Mouse (Mus musculus) c-Kit-positive CD71-negative TER-119-negative erythroid progenitor cells, embryonic 14.5 days (primary cell): Measurements from ENCODE around the gene Dcaf12.
A peak's percentile ranks its signal among the peaks of the same experiment; 100 is the strongest.

Experiments used
- DNase-seq: peaks from one replicate; pipeline ENCODE4 v3.0.0-alpha.2; 2013; ENCODE audit warnings: low read depth

Gene Dcaf12

DNA sequence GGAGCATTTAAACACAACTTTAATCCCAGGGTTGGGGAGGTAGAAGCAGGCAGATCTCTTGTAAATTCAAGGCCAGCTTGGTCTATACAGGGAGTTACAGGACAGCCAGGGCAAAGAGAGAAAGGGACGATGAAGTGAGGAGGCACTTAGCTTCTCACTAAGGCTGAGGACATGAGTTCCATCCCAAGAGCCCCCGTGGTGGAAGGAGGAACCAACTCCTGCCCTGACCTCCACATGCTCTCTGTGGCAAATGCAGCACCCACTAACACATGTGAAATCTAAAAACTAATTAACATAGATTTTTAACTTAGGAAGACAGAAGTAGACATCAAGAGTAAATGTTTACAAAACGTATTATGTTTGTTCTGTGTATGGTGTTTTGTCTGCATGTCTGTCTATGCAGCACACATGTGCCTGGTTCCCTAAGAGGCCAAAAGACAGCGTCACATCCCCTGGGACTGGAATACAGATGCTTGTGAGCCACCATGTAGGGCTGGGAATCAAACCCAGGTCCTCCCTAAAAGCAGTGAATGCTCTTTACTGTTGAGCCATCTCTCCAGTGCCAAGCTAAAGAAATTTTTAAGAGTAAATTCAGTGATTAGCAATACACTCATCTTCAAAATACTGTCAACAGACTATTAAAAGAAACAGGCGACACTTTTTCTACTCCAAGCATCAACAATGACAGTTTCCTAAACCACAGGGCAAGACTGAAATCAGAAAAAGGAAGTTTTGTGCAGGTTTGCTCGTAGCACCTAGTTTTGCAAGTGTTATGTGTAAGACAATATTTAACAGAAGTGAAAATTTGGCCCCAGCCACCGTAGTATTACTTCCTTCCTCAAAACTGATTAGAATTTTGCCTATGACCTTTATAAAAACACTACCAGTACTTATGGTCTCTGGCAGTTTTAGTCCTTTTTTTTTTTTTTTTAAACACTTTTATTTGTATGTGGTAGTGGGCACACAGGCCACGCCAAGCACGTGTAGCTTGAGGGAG is 3.8 kb downstream of the Dcaf12 start:
- peak; percentile 46 for DNase-seq

DNA sequence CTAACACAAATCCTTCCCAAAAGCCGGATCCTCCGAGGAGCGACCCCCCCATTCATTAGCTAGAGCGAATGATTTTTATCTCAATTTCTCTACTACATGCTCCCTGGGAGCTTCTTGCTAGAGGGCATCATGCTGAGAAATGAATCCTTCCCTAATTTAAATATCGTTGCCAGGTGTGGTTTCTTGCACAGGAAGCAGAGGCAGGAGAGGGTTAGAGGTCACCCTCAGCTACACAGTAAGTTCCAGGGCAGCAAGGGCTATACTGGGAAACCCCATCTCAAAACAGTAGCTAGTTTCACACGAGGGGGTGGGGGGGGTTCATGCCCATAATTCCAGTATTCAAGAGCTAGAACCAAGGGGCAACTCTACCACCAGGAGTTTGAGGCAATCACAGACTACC is 7.3 kb downstream of the Dcaf12 start:
- DNase-seq = no peak

DNA sequence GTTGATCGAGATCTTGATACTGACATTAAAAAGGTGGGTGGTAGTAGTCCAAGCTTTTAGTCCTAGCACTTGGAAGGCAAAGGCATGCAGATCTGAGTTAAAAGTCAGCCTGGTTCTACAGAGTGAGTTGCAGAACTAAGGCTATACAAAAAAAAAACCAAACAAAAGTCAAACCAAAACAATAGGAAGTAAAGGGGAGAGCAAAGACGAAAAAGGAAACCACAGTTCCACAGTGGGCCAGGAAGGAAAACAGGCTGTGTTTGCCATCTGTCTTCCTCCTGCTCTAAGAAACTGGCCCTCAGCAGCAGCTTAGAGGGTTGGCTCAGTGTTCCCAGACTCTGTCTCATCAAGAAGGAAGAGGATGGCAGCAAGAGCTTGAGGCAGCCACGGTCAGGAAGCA is 10.4 kb downstream of the Dcaf12 start:
- no peak for DNase-seq

DNA sequence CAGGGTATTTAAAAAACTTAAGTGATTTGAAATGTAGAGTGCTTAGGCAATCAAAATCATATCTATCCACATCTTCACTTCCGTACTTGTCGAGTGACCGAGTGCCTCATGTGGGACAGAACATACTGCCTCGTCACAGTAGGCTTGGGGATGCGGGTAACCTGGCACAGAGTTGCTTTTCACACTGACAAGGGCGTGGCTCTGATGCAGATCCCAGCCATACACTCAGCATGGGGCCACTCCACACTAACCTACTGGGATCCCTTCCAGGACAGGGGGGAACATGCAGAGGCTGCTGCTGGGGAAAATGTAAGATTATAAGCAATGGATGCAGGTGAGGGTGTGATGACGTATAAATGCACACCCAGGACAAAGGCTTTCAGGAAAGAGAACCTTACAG is 11.0 kb downstream of the Dcaf12 start:
- no peak for DNase-seq

DNA sequence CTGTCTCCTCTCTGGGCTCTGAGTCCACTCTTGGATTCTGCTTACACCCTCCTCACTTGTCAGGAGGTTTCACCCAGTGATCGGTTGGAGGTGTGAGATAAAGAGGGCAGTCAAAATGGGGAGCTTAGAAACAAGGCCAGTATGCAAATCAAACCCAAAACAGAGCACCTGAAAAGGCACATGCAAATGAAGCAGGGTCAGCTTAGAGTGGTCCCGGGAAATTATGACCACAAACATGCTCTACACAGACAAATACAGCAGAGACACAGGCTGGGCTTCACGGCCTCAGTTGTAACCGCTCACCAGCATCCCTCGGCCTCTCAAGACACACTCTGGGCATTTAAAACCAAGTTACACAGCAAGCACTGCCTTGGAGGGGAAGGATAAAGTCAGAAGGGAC is 15.7 kb downstream of the Dcaf12 start:
- no peak for DNase-seq

DNA sequence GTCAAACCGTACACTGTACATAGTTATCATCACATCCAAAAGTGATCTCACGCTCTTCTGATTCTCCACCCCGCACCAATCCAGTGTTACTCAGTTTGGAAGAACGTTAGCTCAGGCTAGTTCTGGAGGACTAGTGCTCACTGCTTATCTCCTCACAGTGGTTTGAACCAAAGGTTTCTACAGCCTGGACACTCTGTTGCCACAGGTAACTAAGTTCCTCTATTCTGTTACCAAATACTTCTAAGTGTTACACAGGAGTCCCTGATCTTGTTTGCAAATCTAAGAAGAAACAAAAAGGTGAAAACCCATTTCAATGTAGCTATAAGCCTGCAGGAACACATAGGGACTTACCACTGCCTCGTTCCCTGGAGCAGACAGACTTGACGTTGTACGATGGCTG is 18.7 kb downstream of the Dcaf12 start:
- no peak for DNase-seq

DNA sequence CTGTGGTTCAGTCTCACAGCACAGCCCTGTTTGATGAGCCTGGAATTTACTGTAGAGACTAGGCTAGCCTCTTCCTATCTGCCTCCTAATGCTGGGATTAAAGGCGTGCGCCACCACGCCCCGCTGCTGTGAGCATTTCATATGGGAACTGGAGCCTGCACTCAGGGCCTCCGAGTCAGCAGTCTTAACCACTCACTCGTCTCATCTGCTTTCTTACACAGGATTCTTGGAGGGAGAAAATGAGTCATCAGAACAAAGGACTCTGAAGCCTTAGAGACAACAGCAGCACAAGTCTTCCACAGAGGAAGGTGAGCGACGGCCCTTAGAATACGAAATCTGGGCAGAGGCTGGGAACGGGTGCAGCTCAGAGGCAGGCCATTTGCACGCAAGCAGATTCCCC is 19.2 kb downstream of the Dcaf12 start:
- no peak for DNase-seq

DNA sequence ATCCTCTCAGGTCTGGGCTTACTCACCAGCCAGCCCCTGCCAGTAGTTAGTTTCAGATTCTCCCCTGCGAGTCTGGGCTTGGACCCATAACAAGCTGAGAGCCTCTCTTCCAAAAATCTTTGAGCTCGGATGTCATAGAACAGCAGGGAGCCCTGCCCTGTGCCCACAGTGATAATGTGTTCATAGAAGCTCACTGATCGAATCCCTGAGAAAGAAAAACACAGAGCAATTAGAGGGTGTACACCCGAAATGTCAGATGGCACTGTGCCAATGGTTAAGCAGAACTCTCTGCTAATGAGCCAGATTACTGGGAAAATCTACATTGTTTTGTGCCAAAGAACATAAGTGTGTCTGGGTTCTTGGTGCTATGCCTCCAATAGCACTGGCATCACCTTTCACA is 20.8 kb downstream of the Dcaf12 start:
- no peak for DNase-seq

DNA sequence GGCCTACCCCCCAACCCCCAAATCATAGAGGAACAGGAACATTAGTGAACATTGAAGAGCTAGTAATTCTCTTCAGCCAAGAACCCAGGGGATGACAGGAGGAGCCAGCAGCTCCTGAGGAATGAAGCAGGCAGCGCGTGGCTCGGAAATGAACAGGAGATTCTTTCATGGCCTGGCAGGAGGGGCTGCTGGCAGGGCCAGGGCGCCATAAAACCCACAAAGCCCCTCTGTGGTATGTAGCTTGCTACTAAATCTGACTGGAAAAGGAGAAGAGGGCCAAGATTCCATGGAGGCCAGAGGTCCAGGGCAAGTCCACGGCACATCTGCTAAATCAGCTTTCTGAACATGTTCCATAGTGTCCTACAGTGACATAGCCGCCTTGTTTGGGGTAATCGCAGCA is 24.9 kb downstream of the Dcaf12 start:
- no peak for DNase-seq

DNA sequence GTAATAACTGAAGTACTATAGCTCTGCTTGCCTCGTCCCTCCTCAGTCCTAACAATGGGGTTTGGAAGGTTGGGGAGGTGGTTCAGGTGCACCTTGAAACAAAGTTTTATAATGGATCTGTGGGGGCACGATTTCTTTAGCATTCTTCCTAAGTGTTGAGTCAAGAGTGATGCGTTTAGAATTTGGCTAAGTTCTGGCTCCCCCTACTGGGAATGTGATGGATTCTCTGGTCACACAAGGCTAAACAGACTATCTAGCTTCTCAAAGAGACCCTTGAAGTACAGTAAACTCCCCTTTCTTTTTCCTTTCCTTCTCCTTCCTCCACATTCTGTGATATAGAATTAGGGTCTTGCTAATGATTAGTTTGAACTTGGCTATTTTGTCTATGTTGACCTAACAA is 28.3 kb downstream of the Dcaf12 start:
- DNase-seq = no peak

DNA sequence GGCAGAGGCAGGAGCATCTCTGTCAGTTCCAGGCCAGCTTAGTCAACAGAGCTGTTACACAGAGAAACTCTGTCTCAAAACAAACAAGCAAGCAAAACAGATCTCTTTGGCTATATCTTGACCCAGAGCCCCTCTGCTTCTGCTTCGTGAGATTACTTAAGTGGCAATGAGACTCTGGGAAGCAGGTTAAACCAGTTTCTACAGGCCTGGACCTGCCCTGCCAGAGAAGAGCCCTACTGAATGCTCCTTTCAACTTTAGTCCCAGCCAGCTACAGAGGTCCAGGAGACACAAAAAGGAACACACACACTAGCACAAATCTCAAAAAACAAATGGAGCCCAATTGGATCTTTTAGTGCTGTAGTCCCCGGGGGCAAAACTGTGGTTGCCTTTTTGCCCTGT is 30.6 kb downstream of the Dcaf12 start:
- no peak for DNase-seq

DNA sequence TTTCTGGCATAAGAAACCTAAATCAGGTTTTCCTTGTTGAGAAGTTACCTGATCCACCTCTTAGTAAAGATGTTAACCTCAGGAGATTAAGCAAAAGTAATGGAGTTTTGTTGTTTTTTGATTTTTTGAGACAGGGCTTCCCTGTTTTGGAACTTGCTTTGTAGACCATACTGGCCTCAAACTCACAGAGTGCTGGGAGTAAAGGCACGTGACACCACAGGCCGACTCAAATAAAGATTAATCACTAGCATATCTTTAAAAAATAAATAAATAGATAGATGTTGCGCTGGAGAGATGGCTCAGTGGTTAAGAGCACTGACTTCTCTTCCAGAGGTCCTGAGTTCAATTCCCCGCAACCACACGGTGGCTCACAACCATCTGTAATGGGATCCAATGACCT is 38.8 kb downstream of the Dcaf12 start:
- DNase-seq = no peak

DNA sequence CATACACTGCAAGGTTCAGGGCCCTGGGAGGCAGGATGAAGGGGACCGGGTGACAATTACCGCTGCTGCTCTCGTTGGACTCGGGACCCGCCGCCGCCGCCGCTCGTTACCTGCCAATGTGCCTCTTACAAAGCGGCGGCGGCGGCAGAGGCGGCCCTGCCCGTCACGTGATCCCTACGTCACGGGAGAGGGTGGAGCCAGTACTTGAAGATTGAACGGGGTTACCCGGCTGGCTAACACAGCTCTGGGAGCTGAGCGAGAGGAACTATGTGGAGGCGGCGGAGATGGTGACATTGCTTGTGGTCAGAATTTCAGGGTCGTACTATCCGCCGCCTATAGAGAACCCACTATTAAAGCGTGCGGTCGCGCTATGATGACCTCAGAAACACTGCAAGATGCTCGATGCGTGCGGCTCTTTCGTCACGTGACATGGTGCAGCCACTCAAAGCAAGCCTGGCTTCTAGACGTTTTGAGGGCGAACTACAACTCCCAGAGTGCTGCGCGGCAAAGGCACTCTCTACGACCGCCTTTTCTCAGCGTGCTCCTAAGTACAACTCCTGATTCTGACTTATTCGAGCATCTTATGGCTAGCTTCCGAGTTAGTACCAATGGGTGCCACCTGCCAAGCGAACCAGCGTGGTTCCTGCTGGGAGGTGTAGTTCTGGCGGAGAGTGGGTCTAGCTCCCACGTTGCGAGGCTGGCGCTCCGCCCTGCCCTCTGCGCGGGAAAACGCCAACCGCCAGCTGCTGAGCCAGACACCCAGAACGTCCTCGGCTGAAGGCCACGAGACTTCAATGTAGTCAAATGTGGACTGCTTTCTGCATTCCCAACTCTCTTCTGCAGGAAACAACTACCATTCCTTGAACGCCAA is 39.5 kb downstream of the Dcaf12 start, which contains the start of gene Ubap2:
Gene Ubap2, minus strand, starts transcription at position 165 of the 871 bp plus-strand sequence.
- DNase-seq = peak; percentile 98

DNA sequence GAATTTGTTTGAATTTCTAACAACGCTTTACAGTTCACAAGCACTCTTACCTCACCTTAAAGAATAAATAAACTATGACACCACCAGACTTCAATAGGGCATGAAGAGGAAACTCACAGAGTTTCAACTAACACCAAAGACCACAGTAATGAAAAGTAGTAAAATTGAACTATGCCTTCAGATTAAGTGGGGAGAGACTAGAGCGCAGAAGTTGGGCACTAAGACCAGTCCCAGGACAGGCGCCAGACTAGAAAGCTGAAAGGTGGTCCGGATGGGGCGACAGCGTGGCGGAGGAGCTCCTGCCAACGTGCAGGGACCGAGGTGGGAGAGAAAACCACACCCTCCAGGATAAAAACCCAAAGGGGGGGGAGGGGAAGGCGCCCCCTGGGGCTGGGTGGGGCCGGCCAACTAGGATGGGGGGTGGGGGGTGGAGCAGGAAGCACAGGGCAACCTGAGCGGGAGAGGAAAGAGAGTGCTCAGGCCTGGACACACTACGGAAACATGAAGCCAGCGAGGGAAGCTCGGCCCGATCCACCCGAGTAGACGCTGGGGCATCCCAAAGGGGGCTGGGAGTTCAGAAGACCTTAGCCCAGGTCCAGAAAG is 40.2 kb downstream of the Dcaf12 start:
- DNase-seq = no peak

DNA sequence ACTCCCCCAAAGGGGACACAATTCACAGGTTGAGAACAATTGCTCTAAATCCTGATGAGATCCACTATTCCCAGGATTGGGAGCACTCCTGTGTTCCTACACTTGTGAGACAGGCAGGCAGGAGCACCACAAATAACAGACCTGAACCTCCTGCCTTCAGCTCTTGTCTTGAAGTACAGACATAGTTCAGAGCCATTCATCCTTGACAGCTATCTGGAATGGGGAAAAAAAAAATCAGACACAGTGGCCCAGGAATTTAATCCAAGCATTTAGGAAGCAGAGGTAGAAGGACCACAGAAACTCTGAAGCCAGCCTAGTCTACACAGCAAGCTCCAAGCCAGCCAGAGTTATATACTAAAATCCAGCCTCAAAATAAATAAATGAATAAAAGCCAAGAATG is 46.6 kb downstream of the Dcaf12 start:
- DNase-seq = no peak

DNA sequence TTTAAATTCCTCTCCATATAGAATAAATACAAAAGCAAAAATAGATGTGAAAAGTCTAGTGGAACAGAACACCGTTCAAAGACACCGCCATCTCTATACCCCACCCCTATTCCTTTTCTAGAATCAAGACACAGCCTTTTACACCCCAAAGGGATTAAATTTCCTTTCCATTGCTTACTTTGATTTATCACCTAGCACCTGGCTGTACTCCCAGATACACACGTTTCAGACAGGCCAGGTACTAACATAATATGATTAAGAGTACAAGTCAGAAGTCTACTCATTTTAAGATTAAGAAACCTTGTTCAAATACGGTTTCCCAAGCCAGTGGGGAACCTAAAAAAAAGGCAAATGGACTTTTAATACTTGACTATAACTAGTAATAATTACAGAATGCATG is 48.3 kb downstream of the Dcaf12 start:
- DNase-seq = no peak

DNA sequence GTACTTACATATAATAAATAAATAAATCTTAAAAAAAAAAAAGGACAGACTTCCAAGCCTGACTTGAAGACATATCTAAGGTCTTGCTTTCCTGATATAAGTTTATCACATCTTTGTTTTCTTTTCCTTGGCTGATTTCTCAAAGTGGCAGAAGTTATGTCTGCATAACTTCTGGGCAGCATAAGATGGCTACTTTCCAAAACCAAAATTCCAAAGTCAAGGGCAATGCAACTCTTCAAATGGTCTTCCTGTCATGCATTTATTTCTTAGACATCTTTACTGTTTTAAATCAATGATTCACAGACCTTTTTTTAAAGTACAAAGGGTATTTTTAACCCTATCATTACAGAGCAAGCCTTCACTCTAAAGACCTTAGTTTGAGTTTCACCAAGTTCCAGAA is 54.0 kb downstream of the Dcaf12 start:
- DNase-seq = no peak

DNA sequence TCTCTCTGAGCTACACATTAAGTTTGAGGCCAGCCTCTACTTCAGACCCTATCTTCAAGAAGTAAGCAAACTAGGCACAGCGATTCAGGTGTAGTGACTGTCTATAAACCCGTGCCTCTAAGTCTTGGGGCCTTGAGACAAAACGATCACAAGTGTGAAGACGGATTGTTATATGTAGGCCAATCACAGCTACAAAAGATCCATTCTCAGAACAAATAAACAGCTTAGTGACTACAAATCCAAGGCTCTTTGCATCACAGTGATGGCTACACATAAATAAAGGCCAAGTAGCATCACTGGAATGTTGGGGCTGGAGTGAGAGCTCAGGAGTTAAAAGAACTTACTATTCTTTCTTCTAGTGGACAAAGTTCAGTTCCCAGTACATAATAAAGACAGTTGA is 55.7 kb downstream of the Dcaf12 start:
- DNase-seq = no peak

DNA sequence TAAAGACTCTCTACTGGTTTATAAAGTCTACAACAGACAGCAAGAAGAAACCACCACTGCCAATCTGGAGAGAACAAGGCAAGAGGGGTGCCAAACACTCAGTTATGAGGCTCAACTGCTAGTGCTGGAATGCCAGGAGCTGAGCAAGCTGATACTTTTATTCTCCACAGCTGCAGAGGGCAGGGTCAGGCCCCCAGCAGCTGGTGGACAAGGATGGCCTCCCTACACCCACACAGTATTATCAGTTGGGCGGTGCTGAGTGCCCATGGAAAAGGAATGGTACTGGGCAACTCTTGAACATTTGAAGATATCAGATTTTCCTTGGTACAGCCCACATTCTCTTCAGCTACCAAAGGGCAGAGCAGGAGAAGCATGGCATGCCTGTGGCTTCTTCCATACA is 56.9 kb downstream of the Dcaf12 start:
- no peak for DNase-seq

DNA sequence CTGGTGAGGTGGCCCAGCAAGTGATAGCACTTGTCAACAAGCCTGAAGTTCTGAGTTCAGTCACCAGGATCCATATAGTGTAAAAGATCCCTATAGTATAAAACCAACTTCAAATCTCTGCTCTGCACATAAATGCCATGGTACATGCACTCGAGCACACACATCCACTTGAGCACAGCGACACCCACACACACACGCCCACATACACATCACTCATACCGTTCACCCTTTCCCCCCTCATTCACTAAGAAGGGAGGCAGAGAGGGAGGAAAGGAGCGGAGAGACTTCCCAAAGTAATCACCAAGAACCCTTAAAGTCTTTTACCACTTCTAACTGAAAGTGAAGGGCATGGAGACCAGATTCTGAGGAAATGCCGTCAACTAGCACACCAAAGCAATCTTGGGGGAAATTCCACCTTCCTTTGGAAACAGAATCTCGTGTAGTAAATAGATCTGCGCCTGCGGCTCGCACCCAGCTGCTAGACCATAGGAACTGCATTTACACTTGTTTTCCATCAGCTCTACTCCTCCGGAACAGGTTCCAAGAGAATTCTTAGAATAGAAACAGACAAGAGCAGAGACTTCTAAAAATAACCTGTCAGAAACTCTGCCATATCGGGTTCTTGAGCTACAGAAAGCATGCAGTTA is 59.0 kb downstream of the Dcaf12 start:
- no peak for DNase-seq

DNA sequence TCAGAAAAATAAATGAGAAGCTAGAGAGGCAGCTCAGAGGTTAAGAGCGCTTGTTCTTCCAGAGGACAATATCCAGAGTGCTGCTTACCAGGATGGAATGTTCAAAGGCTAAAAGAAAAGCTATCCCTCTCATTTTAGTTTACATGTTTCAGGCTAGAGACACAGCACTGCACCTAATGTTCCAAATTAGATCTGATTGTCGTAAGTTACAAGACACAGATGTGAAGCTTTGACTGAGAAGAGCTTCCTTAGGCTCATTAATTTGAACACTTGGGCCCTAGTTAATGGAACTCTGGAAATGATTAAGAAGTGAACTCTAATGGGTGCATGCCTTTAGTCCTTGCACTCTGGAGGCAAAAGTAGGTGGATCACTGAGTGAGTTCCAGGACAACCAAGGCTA is 60.9 kb downstream of the Dcaf12 start:
- no peak for DNase-seq

DNA sequence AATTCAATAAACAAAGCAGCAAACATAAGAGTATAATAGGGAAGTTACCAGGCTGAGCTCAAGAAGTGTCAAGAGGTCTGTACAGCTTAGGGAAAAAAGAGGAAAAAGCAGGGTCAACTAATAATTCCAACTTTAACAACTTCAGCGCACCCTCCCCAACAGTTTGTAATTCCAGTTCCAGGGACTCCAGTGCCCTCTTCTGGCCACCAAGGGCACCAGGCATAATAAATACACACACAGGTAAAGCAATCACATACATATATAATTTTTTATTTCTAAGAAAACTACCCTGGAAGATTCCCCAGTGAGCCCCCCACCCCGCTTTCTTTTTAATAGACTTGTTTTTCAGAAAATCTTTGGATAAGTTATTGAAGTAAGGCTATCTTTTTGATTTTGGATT is 69.3 kb downstream of the Dcaf12 start:
- no peak for DNase-seq
